Mouse (Mus musculus) heart, adult 11 months (tissue): ENCODE measurements around the gene Prdm15.

ENCODE experiments used
- DNase-seq: peaks from one replicate; pipeline ENCODE4 v3.0.0; 2022

The Prdm15 gene

GRCm38 (mm10) chr16:97748421-97748820 lies 103.2 kb downstream of the Prdm15 start:
- DNase-seq = no peak
